Mouse (Mus musculus) hindbrain, embryonic 16.5 days (tissue): ENCODE results near the gene Gm9747. TPM values are rescaled to one million over a fixed set of nuclear protein-coding genes. Genes with fewer than 3 reads are reported as not detected.

Experiments used
- polyA plus RNA-seq: library from polyadenylated mRNA; unstranded; fragments of >200 nt; fragmentation: Nextera tagmentation; extraction: Ambion mirVana; gene quantifications from 2 replicates; pipeline ENCODE4 v1.2.1, GENCODE M21; 2015

Gene Gm9747
- polyA plus RNA-seq, 1 experiment from 2014 or later = 27.2 TPM

Other genes starting within 250 kb of the Gm9747 start
- 7.2 and 9.6 TPM in 2 replicates for gene Irs1, start 58.3 kb downstream of the Gm9747 start, polyA plus RNA-seq
- 3.8 and 4.5 TPM in 2 replicates for gene Rhbdd1, start 83.3 kb downstream of the Gm9747 start, polyA plus RNA-seq